In genomic region chr10:75587781-75588180, GRCm38 (mm10) we compare ENCODE assay signal across 20 mouse cellular contexts. TPM values are rescaled to one million over a fixed set of nuclear protein-coding genes. Genes with fewer than 3 reads are reported as not detected.
A peak's percentile ranks its signal among the peaks of the same experiment; 100 is the strongest.
DNase-seq lines count a peak whose midpoint lies in the region; ATAC-seq and TF ChIP-seq lines count a peak whose summit lies in the region.
"Had no signal": no experiment of that assay in that cellular context is flagged by ENCODE, and none has a peak within 500 bp of the region (broad histone marks: within the 10 kb centered on the region; RNA-seq: fewer than 3 reads in every experiment).

No protein-coding gene starts in this region.

- no peak overlapping the region for H3K9ac ChIP-seq in kidney, postnatal 0 days (ENCODE audit: low read depth, low read length)
- H3K9ac ChIP-seq in stomach, postnatal 0 days (ENCODE audit: low read length), result no peak overlapping the region
- H3K9ac ChIP-seq: embryonic facial prominence, embryonic 13.5 days; limb, embryonic 15.5 days; neural tube, embryonic 12.5 days had no signal

- no peak for TF ChIP-seq EP300 in stomach, postnatal 0 days (optimal IDR thresholded peaks at IDR 0.05)

- no peak overlapping the region for H3K4me3 ChIP-seq in kidney, postnatal 0 days (replicated peaks; ENCODE audit: low read depth, low read length)
- no peak overlapping the region for H3K4me3 ChIP-seq in stomach, postnatal 0 days (ENCODE audit: low read depth, low read length)
- H3K4me3 ChIP-seq: embryonic facial prominence, embryonic 13.5 days; limb, embryonic 15.5 days; neural tube, embryonic 12.5 days had no signal

- no peak for ATAC-seq in kidney, postnatal 0 days (replicated peaks; ENCODE audit: low FRiP score, low read depth)
- ATAC-seq in stomach, postnatal 0 days (ENCODE audit: low FRiP score, low TSS enrichment), result no peak
- no peak for ATAC-seq in megakaryocyte-erythroid progenitor cell, adult 5-6 weeks (replicated peaks; ENCODE audit: low FRiP score, low TSS enrichment, poor library complexity, severe bottlenecking)
- ATAC-seq: CD4-positive, CD25-positive, alpha-beta regulatory T cell, adult 4 months; inflammation-experienced regulatory T-cells, adult 6 months had no signal

- peak overlapping the region; percentile 1; the same call in 1 of the 2 replicates for H3K27ac ChIP-seq in kidney, postnatal 0 days
- H3K27ac ChIP-seq in stomach, postnatal 0 days (replicated peaks), result 0 out of 2 replicates have a peak overlapping the region, but pooled peaks have one; percentile 18
- H3K27ac ChIP-seq: embryonic facial prominence, embryonic 13.5 days; limb, embryonic 15.5 days; neural tube, embryonic 12.5 days had no signal

- H3K4me1 ChIP-seq in kidney, postnatal 0 days (replicated peaks; ENCODE audit: insufficient read depth, low read length), result peaks cover 30% of the 10 kb centered on the region
- 0 out of 2 replicates have a peak, but pooled peaks cover 5% of the 10 kb centered on the region for H3K4me1 ChIP-seq in stomach, postnatal 0 days (replicated peaks; ENCODE audit: control insufficient read depth, insufficient read depth)

- no peaks in the 10 kb centered on the region for H3K9me3 ChIP-seq in kidney, postnatal 0 days (replicated peaks; ENCODE audit: low read length)
- no peaks in the 10 kb centered on the region for H3K9me3 ChIP-seq in stomach, postnatal 0 days (ENCODE audit: control insufficient read depth, low read length)
- H3K9me3 ChIP-seq: embryonic facial prominence, embryonic 13.5 days; G1E; limb, embryonic 15.5 days; neural tube, embryonic 12.5 days had no signal

- no peaks in the 10 kb centered on the region for H3K27me3 ChIP-seq in kidney, postnatal 0 days (ENCODE audit: insufficient read depth, low read length)
- H3K27me3 ChIP-seq in stomach, postnatal 0 days (ENCODE audit: control insufficient read depth, insufficient read depth, low read length), result no peaks in the 10 kb centered on the region
- H3K27me3 ChIP-seq: embryonic facial prominence, embryonic 13.5 days; limb, embryonic 15.5 days; neural tube, embryonic 12.5 days had no signal

- no peaks in the 10 kb centered on the region for H3K36me3 ChIP-seq in kidney, postnatal 0 days (ENCODE audit: insufficient read depth, low read length)
- no peaks in the 10 kb centered on the region for H3K36me3 ChIP-seq in stomach, postnatal 0 days (ENCODE audit: control insufficient read depth, insufficient read depth, low read length)
- H3K36me3 ChIP-seq: embryonic facial prominence, embryonic 13.5 days; G1E; limb, embryonic 15.5 days; neural tube, embryonic 12.5 days had no signal

- peak; percentile 25 for DNase-seq in gastrocnemius, adult 18-20 months (ENCODE audit: low spot score)
- no peak for DNase-seq in gastrocnemius, postnatal 4 days (ENCODE audit: low spot score in 2 of 2)
- no peak for DNase-seq in kidney, postnatal 0 days (ENCODE audit: low spot score)
- DNase-seq in kidney, postnatal 4 days, result no peak
- DNase-seq in lung, postnatal 14 days, result peak; percentile 13
- DNase-seq in lung, postnatal 36 days, result no peak
- DNase-seq in stomach, postnatal 0 days (ENCODE audit: low spot score), result no peak
- DNase-seq: cerebellum, adult 9-11 months; gastrocnemius, postnatal 10 days; layer of hippocampus, postnatal 36 days; thymus, adult 18-20 months had no signal

- TF ChIP-seq CTCF in kidney, postnatal 0 days (IDR thresholded peaks at IDR 0.05; ENCODE audit: low read depth), result no peak
- TF ChIP-seq CTCF in stomach, postnatal 0 days (IDR thresholded peaks at IDR 0.05; ENCODE audit: low read depth), result no peak

- no peak overlapping the region for H3K4me2 ChIP-seq in kidney, postnatal 0 days (ENCODE audit: low read length)
- no peak overlapping the region for H3K4me2 ChIP-seq in stomach, postnatal 0 days (replicated peaks; ENCODE audit: low read depth)
- H3K4me2 ChIP-seq: embryonic facial prominence, embryonic 13.5 days; limb, embryonic 15.5 days; midbrain, embryonic 11.5 days; neural tube, embryonic 12.5 days had no signal

- WGBS in kidney, postnatal 0 days, result 66% methylated on average over 4 of the region's 4 CpGs
- 70% methylated on average over 4 of the region's 4 CpGs for WGBS in stomach, postnatal 0 days

RNA-seq across cellular contexts. Expression of gene Ggt5, which starts 1.4 kb away (rescaled TPM):
- total RNA-seq in gastrocnemius, adult 18-20 months (2021), result 1 to 10 TPM; 2.4 to 2.8 TPM
- 10 to 100 TPM; 10.8 to 13.1 TPM for total RNA-seq in gastrocnemius, postnatal 4 days (2021)
- polyA plus RNA-seq in kidney, postnatal 0 days (2015; fragmentation: Nextera tagmentation; extraction: Ambion mirVana), result 4.2 and 5.1 TPM in 2 replicates
- polyA plus RNA-seq in stomach, postnatal 0 days (2015; fragmentation: Nextera tagmentation; extraction: Ambion mirVana), result 2.6 and 2.8 TPM in 2 replicates
- total RNA-seq in megakaryocyte-erythroid progenitor cell, adult 5-6 weeks (2014; fragmentation: Nextera tagmentation), result 0.52 and 0.67 TPM in 2 replicates
- 0.70 and 2.7 TPM in 2 replicates for total RNA-seq in megakaryocyte-erythroid progenitor cell, adult 5-6 weeks (2017)
- polyA plus RNA-seq: G1E had no signal

RNA-seq across cellular contexts. Expression of gene Ggt1, which starts 26.4 kb away (rescaled TPM):
- total RNA-seq in gastrocnemius, adult 18-20 months (2021), result under 1 TPM in 1 of 2 experiments, not detected in 1; 0.78 TPM
- total RNA-seq in gastrocnemius, postnatal 4 days (2021), result under 1 TPM; 0.66 to 0.80 TPM
- 317 and 388 TPM in 2 replicates for polyA plus RNA-seq in kidney, postnatal 0 days (2015; fragmentation: Nextera tagmentation; extraction: Ambion mirVana)
- 1.9 and 2.1 TPM in 2 replicates for polyA plus RNA-seq in stomach, postnatal 0 days (2015; fragmentation: Nextera tagmentation; extraction: Ambion mirVana)
- 3.3 TPM in 1 of 2 replicates, not detected in the other for total RNA-seq in megakaryocyte-erythroid progenitor cell, adult 5-6 weeks (2014; fragmentation: Nextera tagmentation)
- not detected in 2 replicates for total RNA-seq in megakaryocyte-erythroid progenitor cell, adult 5-6 weeks (2017)
- total RNA-seq: G1E; monocyte, adult 5-6 weeks had no signal
- polyA plus RNA-seq: G1E had no signal

RNA-seq across cellular contexts. Expression of gene Lrrc75b, which starts 27.7 kb away (rescaled TPM):
- total RNA-seq in gastrocnemius, adult 18-20 months (2021), result under 1 TPM; 0.11 to 0.12 TPM
- total RNA-seq in gastrocnemius, postnatal 4 days (2021), result 1 to 10 TPM; 2.8 to 3.3 TPM
- polyA plus RNA-seq in kidney, postnatal 0 days (2015; fragmentation: Nextera tagmentation; extraction: Ambion mirVana), result 2.6 and 2.7 TPM in 2 replicates
- polyA plus RNA-seq in stomach, postnatal 0 days (2015; fragmentation: Nextera tagmentation; extraction: Ambion mirVana), result 0.73 and 0.93 TPM in 2 replicates
- total RNA-seq in megakaryocyte-erythroid progenitor cell, adult 5-6 weeks (2014; fragmentation: Nextera tagmentation), result 0.07 TPM in 1 of 2 replicates, not detected in the other
- total RNA-seq in megakaryocyte-erythroid progenitor cell, adult 5-6 weeks (2017), result not detected in 2 replicates
- total RNA-seq: monocyte, adult 5-6 weeks had no signal
- polyA plus RNA-seq: G1E had no signal

RNA-seq across cellular contexts. Expression of gene Susd2, which starts 56.0 kb away (rescaled TPM):
- 1 to 10 TPM; 1.8 to 2.3 TPM for total RNA-seq in gastrocnemius, adult 18-20 months (2021)
- 1 to 10 TPM; 4.4 to 5.0 TPM for total RNA-seq in gastrocnemius, postnatal 4 days (2021)
- 33.7 and 38.7 TPM in 2 replicates for polyA plus RNA-seq in kidney, postnatal 0 days (2015; fragmentation: Nextera tagmentation; extraction: Ambion mirVana)
- 12.2 and 14.1 TPM in 2 replicates for polyA plus RNA-seq in stomach, postnatal 0 days (2015; fragmentation: Nextera tagmentation; extraction: Ambion mirVana)
- total RNA-seq in megakaryocyte-erythroid progenitor cell, adult 5-6 weeks (2014; fragmentation: Nextera tagmentation), result 2.3 and 4.8 TPM in 2 replicates
- total RNA-seq in megakaryocyte-erythroid progenitor cell, adult 5-6 weeks (2017), result 0.69 and 0.94 TPM in 2 replicates
- total RNA-seq: monocyte, adult 5-6 weeks had no signal

Comparison
In these comparisons a context has a peak if more than half of its experiments do, and no peak if none do; other contexts are left out.
1. DNase-seq: peak in gastrocnemius, adult 18-20 months (single experiment) and lung, postnatal 14 days (single experiment); none in gastrocnemius, postnatal 4 days (0 of 2), kidney, postnatal 0 days (single experiment), kidney, postnatal 4 days (0 of 2), lung, postnatal 36 days (single experiment) and stomach, postnatal 0 days (single experiment).